Mouse (Mus musculus) NIH3T3 (cell line): Measurements from ENCODE around the gene Ltbp1.

Source experiments
- DNase-seq: peaks from one replicate; pipeline ENCODE4 v3.0.0-alpha.2; 2012; ENCODE audit warnings: low read depth

The Ltbp1 gene

GRCm38 (mm10) chr17:75300908-75301307 lies 295.5 kb downstream of the Ltbp1 start:
- no peak for DNase-seq

DNA sequence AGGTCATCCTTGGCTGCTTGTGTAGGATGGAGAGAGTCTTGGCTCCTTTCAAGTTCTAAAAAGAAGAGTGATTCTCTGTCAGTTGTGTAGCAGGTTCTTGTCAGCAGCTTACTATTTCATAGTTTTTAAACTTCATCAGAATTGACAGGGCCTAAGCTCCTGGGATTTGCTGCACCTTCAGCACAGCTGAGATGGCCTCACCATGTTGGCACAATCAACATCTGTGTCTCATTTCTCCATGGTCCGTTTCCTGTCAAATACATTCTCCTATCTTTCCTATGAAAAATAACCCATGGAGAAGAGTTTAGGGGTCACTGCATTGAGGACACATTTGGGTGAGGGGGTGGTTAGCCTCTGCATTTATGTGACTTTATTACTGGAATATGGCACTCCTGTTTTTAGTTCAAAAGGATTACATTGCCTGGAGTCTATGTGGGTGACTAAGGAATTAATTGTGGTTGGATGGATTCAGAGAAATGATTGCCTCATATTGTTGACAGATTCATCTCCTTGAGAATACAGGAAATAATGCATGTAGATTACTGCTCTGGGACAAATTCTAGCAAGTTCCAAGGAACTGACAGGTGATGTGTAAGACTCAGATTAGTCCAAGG lies 299.5 kb downstream of the Ltbp1 start:
- peak; percentile 54 for DNase-seq

- no peak for DNase-seq
These were observed 300.3 kb downstream of the Ltbp1 start for GRCm38 (mm10) chr17:75305714-75306113.

DNA sequence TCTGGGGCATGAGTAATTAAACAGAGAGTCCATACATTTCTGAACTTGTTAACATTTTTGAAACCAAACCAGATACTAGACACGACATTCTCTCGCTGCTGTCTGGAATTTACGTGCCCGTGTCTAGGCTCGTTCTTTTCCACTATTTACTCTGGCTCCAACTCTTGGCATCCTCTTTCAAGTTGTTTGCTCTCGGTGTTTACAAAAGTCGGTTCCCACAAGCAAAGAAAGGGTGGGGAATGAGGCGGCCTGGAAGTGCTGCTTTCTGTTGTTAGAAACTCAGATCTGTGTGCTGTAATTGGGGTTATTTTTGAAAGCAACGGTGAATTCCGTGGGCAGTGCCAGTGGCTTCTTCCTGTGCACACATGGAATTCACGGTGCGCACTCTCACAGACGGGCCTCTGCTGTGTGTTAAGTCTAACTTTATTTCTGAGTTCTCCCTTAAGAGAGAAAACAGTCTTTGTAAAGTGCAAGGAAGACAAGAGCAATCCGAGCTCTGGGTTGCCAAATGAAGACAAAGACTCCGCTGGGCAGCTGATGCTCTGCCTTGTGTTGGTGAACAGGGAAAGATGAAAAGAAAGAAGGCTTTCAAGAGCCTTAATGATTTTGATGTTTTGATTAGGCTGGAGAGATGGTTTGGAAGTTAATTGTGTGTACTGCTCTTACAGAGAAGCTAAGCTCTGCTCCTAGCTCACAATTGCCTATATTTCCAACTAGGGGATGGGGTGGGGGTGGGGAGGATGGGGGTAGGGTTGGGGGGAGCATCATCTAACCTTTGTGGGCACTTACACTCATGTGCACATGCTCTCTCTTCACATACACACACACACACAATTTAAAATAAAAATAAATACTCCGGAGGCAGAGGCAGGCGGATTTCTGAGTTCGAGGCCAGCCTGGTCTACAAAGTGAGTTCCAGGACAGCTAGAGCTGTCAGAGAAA lies 302.0 kb downstream of the Ltbp1 start:
- DNase-seq: no peak

DNA sequence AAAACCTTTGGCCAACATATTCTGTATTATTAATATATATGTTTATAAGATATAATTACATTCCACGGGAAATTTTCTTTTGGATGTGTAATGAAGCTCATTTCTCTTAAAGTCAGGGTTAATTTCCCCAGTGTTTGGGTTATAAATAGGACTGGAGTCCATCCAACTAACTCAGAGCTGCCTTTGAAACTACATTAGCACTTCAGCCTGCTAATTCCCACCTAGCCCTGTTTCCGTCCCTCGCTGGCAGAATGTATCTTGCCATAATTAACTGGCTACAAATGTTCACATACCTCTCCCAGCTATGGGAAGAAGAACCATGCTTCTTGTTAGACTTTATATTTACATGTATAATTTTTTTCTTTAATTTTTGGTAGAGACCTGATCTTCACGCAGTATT lies 311.7 kb downstream of the Ltbp1 start:
- no peak for DNase-seq

GRCm38 (mm10) chr17:75323229-75323628 lies 317.9 kb downstream of the Ltbp1 start:
- DNase-seq: no peak

DNA sequence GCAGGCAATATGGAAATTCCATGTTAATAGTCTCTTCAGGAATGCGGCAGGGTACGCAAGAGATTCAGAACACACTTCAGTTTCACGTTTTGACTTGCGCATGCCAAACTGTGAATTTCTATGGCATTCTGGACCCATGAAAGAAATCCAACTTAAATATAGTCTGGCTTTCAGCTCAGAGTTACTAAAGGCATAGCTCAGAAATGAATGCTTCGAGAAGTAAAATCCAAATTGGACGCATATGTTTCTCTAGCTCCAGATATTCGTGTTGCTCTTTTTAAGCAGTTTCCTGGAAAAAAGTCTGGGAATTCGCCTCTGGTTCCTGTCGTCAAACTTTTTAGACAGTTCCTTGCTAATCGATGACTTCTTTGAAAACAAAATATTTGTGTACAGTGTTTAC lies 318.4 kb downstream of the Ltbp1 start:
- DNase-seq: no peak

- no peak for DNase-seq
These were observed 322.8 kb downstream of the Ltbp1 start for GRCm38 (mm10) chr17:75328102-75328639.

- peak; percentile 87 for DNase-seq
These were observed 325.0 kb downstream of the Ltbp1 start for GRCm38 (mm10) chr17:75330366-75330765.

DNA sequence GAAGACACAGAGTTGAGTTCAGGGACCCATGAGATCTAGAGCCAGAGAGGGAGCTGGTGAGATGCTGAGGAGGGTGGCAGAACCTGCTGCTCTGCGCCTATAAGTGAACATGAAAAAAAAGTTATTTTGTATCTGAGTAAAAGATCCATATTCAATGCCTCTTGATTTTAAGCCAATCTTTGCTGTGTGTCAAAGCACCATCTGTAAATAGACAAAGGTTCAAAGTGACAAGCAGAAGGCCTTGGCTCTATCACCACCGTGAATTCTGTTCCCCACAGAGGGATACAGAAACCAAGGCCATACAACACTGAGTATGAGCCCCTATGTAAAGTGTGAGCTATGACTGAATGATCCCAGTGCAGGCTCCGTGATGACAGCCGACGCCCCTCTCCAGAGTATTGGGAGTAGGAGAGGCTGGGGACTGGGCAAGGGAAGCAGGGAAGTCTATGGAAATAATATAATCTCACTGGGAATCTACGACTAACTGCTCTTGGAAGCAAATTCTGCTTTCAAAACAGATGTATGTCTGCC lies 326.1 kb downstream of the Ltbp1 start:
- DNase-seq: no peak

DNA sequence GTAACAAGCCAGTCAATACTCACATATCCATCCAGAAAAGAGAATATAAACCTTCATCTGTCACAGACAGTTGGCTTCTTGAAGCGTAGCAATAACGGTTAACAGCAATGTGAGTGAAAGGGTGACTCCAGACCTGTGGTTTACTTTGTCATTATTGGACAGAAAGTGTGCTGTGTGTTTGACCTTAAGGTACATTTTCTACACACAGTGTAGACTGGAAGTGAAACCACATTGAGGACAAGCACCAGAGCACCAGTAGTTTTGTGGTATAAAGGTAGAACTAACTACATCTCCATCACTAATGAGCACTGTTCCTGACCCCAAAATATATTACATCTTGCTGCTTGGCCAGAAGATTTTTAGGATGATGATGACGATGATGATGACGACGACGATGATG lies 326.9 kb downstream of the Ltbp1 start:
- DNase-seq: no peak

GRCm38 (mm10) chr17:75333011-75333410 lies 327.6 kb downstream of the Ltbp1 start:
- no peak for DNase-seq

- no peak for DNase-seq
These were observed 328.4 kb downstream of the Ltbp1 start for GRCm38 (mm10) chr17:75333759-75334158.

DNA sequence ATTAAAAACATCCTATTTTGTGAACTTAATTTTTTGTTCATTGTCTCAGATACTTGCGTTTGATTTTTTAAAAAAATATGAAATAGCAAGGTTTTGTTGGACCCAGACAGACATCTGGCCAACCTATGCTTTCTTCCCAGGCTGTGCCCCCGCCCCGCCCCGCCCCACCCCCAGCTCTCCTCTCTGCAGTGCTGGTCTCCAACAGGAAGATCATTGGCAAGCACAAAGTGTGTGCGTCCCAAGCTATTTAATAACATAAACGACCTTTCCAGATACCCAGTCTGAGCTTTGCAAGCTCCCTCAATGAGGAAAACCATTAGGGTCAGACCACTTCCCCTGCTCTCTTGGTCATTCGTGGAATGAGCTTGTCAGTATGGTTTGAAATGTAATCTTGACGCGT lies 330.3 kb downstream of the Ltbp1 start:
- DNase-seq: no peak

GRCm38 (mm10) chr17:75341227-75341626 lies 335.9 kb downstream of the Ltbp1 start:
- DNase-seq: no peak

GRCm38 (mm10) chr17:75345116-75345515 lies 339.7 kb downstream of the Ltbp1 start:
- DNase-seq: peak; percentile 74

GRCm38 (mm10) chr17:75347414-75347813 lies 342.0 kb downstream of the Ltbp1 start:
- no peak for DNase-seq

DNA sequence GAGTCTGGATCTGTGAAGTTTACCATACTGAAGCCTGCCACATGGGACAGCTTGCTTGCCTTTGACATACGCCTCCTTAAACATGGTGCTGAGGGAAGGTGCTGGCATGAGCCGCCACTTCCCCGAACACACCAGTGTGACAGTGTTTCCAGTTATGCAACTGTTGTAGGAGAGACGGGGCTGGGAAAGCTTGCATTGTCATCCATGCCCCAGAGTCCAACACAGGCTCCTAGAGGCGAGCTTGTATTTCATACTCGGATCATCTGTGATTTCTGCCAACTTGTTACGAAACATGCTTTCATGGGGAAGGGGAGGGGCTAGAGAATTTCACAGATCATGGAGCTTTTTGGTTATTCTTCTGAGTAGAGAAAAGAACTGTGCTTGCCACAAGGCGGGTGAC lies 343.7 kb downstream of the Ltbp1 start:
- DNase-seq: peak; percentile 81

DNA sequence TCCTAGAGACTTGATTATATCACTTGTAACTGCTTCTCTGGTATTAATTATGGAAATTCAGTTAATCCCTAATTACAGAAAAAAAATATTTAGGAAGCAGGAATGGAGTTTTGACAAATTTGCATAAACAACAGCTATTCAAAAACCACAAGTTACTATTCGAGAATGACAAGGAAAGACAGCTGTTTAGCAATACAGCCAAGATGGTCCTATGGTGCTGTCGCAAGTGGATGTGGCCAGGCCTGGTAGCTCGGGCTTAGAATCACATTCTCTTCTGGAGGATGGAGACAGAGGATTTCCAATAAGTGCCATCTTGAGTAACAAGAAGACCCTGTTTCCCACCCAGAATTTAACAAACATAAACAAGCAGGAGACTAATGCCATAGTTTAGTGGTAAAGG lies 344.2 kb downstream of the Ltbp1 start:
- no peak for DNase-seq

GRCm38 (mm10) chr17:75353323-75353722 lies 348.0 kb downstream of the Ltbp1 start:
- no peak for DNase-seq

GRCm38 (mm10) chr17:75355431-75355830 lies 350.1 kb downstream of the Ltbp1 start:
- no peak for DNase-seq

DNA sequence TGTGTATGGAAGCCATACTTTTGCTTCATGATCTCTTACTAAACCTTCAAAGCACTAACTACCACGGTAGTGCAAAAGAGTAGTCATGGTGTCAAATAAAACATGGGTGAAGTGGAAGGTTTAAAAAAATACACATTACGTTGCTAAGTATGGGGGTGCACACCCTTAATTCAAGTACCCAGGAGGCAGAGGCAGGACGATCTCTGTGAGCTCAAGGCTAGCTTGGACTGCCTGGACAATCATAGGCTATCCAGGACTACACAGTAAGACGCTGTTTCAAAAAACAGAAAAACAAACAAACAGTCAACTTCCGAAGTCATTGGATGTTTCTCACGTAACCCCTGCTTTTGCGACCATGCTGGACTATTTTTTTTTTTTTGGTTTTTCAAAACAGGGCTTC lies 354.7 kb downstream of the Ltbp1 start:
- no peak for DNase-seq

- DNase-seq: no peak
These were observed 361.0 kb downstream of the Ltbp1 start for GRCm38 (mm10) chr17:75366332-75366731.
